7 mouse cellular contexts compared by ENCODE assay signal in genomic region chr1:165717711-165718542, GRCm38 (mm10). TPM values are rescaled to one million over a fixed set of nuclear protein-coding genes. Genes with fewer than 3 reads are reported as not detected.
DNase-seq lines count a peak whose midpoint lies in the region; ATAC-seq and TF ChIP-seq lines count a peak whose summit lies in the region.

No protein-coding gene starts in this region.

- H3K9me3 ChIP-seq in intestine, embryonic 14.5 days (ENCODE audit: control insufficient read depth, low read length) = no peaks in the 10 kb centered on the region
- no peaks in the 10 kb centered on the region for H3K9me3 ChIP-seq in liver, embryonic 14.5 days (ENCODE audit: control insufficient read depth, low read length)

- no peaks in the 10 kb centered on the region for H3K27me3 ChIP-seq in intestine, embryonic 14.5 days (replicated peaks; ENCODE audit: control insufficient read depth, insufficient read depth, low read length)
- H3K27me3 ChIP-seq in liver, embryonic 14.5 days (ENCODE audit: control insufficient read depth, insufficient read depth, low read length) = no peaks in the 10 kb centered on the region

- DNase-seq in 416B (ENCODE audit: low read depth) = peak; percentile 72
- DNase-seq in gastrocnemius, postnatal 25 days = peak; percentile 84
- DNase-seq in intestine, embryonic 14.5 days (ENCODE audit: low spot score) = no peak
- no peak for DNase-seq in liver, embryonic 14.5 days (ENCODE audit: low read depth in 3 of 3, low spot score in 3 of 3)
- peak; percentile 27 for DNase-seq in spleen, adult 12 weeks (ENCODE audit: low spot score)
- DNase-seq in layer of hippocampus, adult 9-10 months (ENCODE audit: low spot score) = no peak

- H3K4me1 ChIP-seq in intestine, embryonic 14.5 days (replicated peaks; ENCODE audit: control insufficient read depth, insufficient read depth, low read length) = peaks cover 33% of the 10 kb centered on the region
- peaks cover 3 to 19% of the 10 kb centered on the region in 2 experiments; a peak in 2 of 4 replicates for H3K4me1 ChIP-seq in liver, embryonic 14.5 days (replicated peaks; ENCODE audit: control insufficient read depth in 2 of 2, insufficient read depth in 2 of 2, low read length in 1 of 2)

- TF ChIP-seq EP300 in liver, embryonic 14.5 days (IDR thresholded peaks at IDR 0.05; ENCODE audit: low read depth) = no peak

- no peak for TF ChIP-seq CTCF in liver, embryonic 14.5 days (IDR thresholded peaks at IDR 0.05; ENCODE audit: low read depth)

- 34% methylated on average over 11 of the region's 11 CpGs for WGBS in intestine, embryonic 14.5 days
- 17% methylated on average over 11 of the region's 11 CpGs for WGBS in liver, embryonic 14.5 days (ENCODE audit: insufficient replicate concordance)

- H3K36me3 ChIP-seq in intestine, embryonic 14.5 days (ENCODE audit: control insufficient read depth, insufficient read depth, low read length) = no peaks in the 10 kb centered on the region
- H3K36me3 ChIP-seq in liver, embryonic 14.5 days (replicated peaks; ENCODE audit: control insufficient read depth, insufficient read depth, low read depth) = no peaks in the 10 kb centered on the region

- peak; percentile 65 for ATAC-seq in CD4-positive, CD25-positive, alpha-beta regulatory T cell, adult 4 months
- ATAC-seq in intestine, embryonic 14.5 days (replicated peaks; ENCODE audit: low FRiP score, low TSS enrichment, low read depth) = peak; percentile 72; the same call in 1 of the 2 replicates
- ATAC-seq in liver, embryonic 14.5 days (ENCODE audit: insufficient read depth) = peak; percentile 58

- peak overlapping the region; percentile 39 for H3K4me2 ChIP-seq in intestine, embryonic 14.5 days (ENCODE audit: low read length)
- peak overlapping the region; percentile 41 for H3K4me2 ChIP-seq in liver, embryonic 14.5 days (ENCODE audit: low read depth)

- H3K9ac ChIP-seq in intestine, embryonic 14.5 days (ENCODE audit: low read length) = peak overlapping the region; percentile 18; the same call in 1 of the 2 replicates
- no peak overlapping the region for H3K9ac ChIP-seq in liver, embryonic 14.5 days (replicated peaks)

- 0 out of 2 replicates have a peak overlapping the region, but pooled peaks have one; percentile 2 for H3K4me3 ChIP-seq in intestine, embryonic 14.5 days (ENCODE audit: low read depth, low read length)
- H3K4me3 ChIP-seq in liver, embryonic 14.5 days (ENCODE audit: insufficient read depth in 1 of 2, low read depth in 2 of 2, low read length in 2 of 2) = no peak overlapping the region

- H3K27ac ChIP-seq in intestine, embryonic 14.5 days (ENCODE audit: low read depth) = peak overlapping the region; percentile 95
- peak overlapping the region; percentile 11; the same call in 1 of the 2 replicates for H3K27ac ChIP-seq in liver, embryonic 14.5 days

RNA-seq across cellular contexts. Expression of gene Rcsd1, which starts 8.4 kb away (rescaled TPM):
- polyA plus RNA-seq in CD4-positive, CD25-positive, alpha-beta regulatory T cell, adult 4 months (2017; shearing (Covaris generic)) = 100 to 1,000 TPM; 114 to 159 TPM
- total RNA-seq in gastrocnemius, postnatal 25 days (2021) = 10 to 100 TPM; 80.0 to 85.8 TPM
- 29.1 and 31.4 TPM in 2 replicates for polyA plus RNA-seq in intestine, embryonic 14.5 days (2014; fragmentation: Nextera tagmentation; extraction: Ambion mirVana)
- 3.5 and 4.8 TPM in 2 replicates for polyA plus RNA-seq in liver, embryonic 14.5 days (2012; rRNA removed)
- 2.4 and 3.4 TPM in 2 replicates for polyA plus RNA-seq in liver, embryonic 14.5 days (2014; fragmentation: Nextera tagmentation; extraction: Ambion mirVana)

RNA-seq across cellular contexts. Expression of gene Creg1, which starts 45.6 kb away (rescaled TPM):
- polyA plus RNA-seq in CD4-positive, CD25-positive, alpha-beta regulatory T cell, adult 4 months (2017; shearing (Covaris generic)) = 10 to 100 TPM; 17.4 to 25.9 TPM
- 10 to 100 TPM; 49.6 to 62.8 TPM for total RNA-seq in gastrocnemius, postnatal 25 days (2021)
- 78.7 and 81.2 TPM in 2 replicates for polyA plus RNA-seq in intestine, embryonic 14.5 days (2014; fragmentation: Nextera tagmentation; extraction: Ambion mirVana)
- polyA plus RNA-seq in liver, embryonic 14.5 days (2012; rRNA removed) = 81.8 and 106 TPM in 2 replicates
- 369 and 390 TPM in 2 replicates for polyA plus RNA-seq in liver, embryonic 14.5 days (2014; fragmentation: Nextera tagmentation; extraction: Ambion mirVana)

Comparison
In these comparisons a context has a peak if more than half of its experiments do, and no peak if none do; other contexts are left out.
1. DNase-seq: peak in 416B (single experiment), gastrocnemius, postnatal 25 days (single experiment) and spleen, adult 12 weeks (single experiment); none in intestine, embryonic 14.5 days (single experiment), liver, embryonic 14.5 days (0 of 3) and layer of hippocampus, adult 9-10 months (single experiment).
2. Peak in every context shown above with its lines, with median percentiles within 50 percentile points of each other: ATAC-seq.